Mouse (Mus musculus) ES-Bruce4 (cell line): ENCODE data around the gene Gm44503.

ENCODE experiments used
- EP300 ChIP-seq: IDR thresholded peaks from 2 replicates; pipeline ENCODE4 v1.6.1; 2011; ENCODE audit warnings: low read depth, low read length; ENCODE audit not compliant: insufficient read depth
- POLR2A ChIP-seq: IDR thresholded peaks from one replicate; pipeline ENCODE4 v1.8.1; 2011; ENCODE audit warnings: low read length; ENCODE audit not compliant: insufficient read depth

DNA sequence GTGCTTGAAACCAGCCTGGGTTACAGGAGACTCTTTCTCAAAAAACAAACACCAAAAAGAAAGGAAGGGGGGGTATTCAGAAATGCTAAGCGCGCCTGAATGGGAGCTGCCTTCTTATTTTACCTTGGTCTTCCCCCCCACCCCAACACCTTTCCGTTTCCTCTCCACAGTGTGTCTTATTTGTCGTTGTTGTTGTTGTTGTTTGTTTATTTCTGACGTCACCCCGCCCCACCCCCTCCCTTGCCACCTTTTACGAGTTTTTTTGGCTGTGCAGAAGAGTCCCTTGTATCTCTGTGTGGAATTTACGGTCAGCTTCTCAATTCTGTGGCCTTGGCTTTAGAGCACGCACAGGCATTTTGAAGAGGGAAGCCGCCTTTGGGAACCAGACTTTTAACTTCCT lies 87.1 kb downstream of the Gm44503 start:
- TF ChIP-seq EP300 (no peak), POLR2A (no peak)
